Mouse (Mus musculus): Measurements from ENCODE around the gene Wfdc17. TPM values are rescaled to one million over a fixed set of nuclear protein-coding genes. Genes with fewer than 3 reads are reported as not detected.

Gene Wfdc17
- total RNA-seq (2021): under 1 TPM; 0.47 to 0.69 TPM
- long read RNA-seq, experiment 1: 0 reads
- long read RNA-seq, experiment 2, partial matches to known transcripts: 0 of 1 reads
- long read RNA-seq, experiment 2, other reads (novel, unspliced or antisense): 0 of 1 reads

- no peak for DNase-seq
- Histone ChIP-seq H3K4me3 (no peak within 1 kb of the TSS), H3K27ac (no peak within 1 kb of the TSS)
- no peak for TF ChIP-seq CTCF (IDR thresholded peaks at IDR 0.05)
- intact Hi-C loops (cut with DNase I): loop anchor here (1.0 kb wide), 1 partner anchor 15 kb away; no protein-coding TSS in a partner anchor
Observed at GRCm38 (mm10) chr11:83703705-83704104, at the start of gene Wfdc17. Gene Wfdc17 (plus strand): TSS chr11:83703991.

GRCm38 (mm10) chr11:83654606-83655005 lies 49.2 kb upstream of the Wfdc17 start:
- no peak for TF ChIP-seq CTCF (IDR thresholded peaks at IDR 0.05)
- no peak overlapping the region for H3K27ac ChIP-seq
- no peak overlapping the region for H3K4me3 ChIP-seq
- intact Hi-C loops (cut with DNase I): no loop called here
- no peak for DNase-seq

- intact Hi-C loops (cut with DNase I): no loop called here
- Histone ChIP-seq H3K4me3 (no peak overlapping the region), H3K27ac (no peak overlapping the region)
- no peak for DNase-seq
- no peak for TF ChIP-seq CTCF (IDR thresholded peaks at IDR 0.05)
Observed at GRCm38 (mm10) chr11:83657508-83657907, 46.3 kb upstream of the Wfdc17 start.

GRCm38 (mm10) chr11:83658797-83659196 lies 45.0 kb upstream of the Wfdc17 start:
- intact Hi-C loops (cut with DNase I): no loop called here
- no peak for TF ChIP-seq CTCF (IDR thresholded peaks at IDR 0.05)

GRCm38 (mm10) chr11:83662204-83662603 lies 41.6 kb upstream of the Wfdc17 start, which contains the start of gene Ccl4:
Gene Ccl4 (plus strand): TSS chr11:83662584.
- intact Hi-C loops (cut with DNase I): no loop called here
- Histone ChIP-seq H3K27ac (no peak within 1 kb of the TSS), H3K4me3 (no peak within 1 kb of the TSS)
- DNase-seq: no peak
- TF ChIP-seq CTCF (IDR thresholded peaks at IDR 0.05): no peak

More at GRCm38 (mm10) chr11:83658797-83659196, 45.0 kb upstream of the Wfdc17 start:
- DNase-seq: no peak
- Histone ChIP-seq H3K4me3 (no peak overlapping the region), H3K27ac (no peak overlapping the region)

- no peak for TF ChIP-seq CTCF (IDR thresholded peaks at IDR 0.05)
- H3K4me3 ChIP-seq: no peak overlapping the region
- no peak overlapping the region for H3K27ac ChIP-seq
- DNase-seq: no peak
- intact Hi-C loops (cut with DNase I): no loop called here
Observed at GRCm38 (mm10) chr11:83663532-83663931, 40.3 kb upstream of the Wfdc17 start.

GRCm38 (mm10) chr11:83671743-83672142 lies 32.0 kb upstream of the Wfdc17 start:
- TF ChIP-seq CTCF (IDR thresholded peaks at IDR 0.05): no peak
- DNase-seq: no peak
- Histone ChIP-seq H3K4me3 (no peak overlapping the region), H3K27ac (no peak overlapping the region)
- intact Hi-C loops (cut with DNase I): no loop called here

GRCm38 (mm10) chr11:83675665-83676064 lies 28.1 kb upstream of the Wfdc17 start:
- intact Hi-C loops (cut with DNase I): no loop called here
- Histone ChIP-seq H3K4me3 (no peak overlapping the region), H3K27ac (no peak overlapping the region)
- DNase-seq: no peak
- TF ChIP-seq CTCF (IDR thresholded peaks at IDR 0.05): no peak

- no peak for DNase-seq
- Histone ChIP-seq H3K4me3 (no peak overlapping the region), H3K27ac (no peak overlapping the region)
- no peak for TF ChIP-seq CTCF (IDR thresholded peaks at IDR 0.05)
- intact Hi-C loops (cut with DNase I): no loop called here
Observed at GRCm38 (mm10) chr11:83689918-83690317, 13.9 kb upstream of the Wfdc17 start.

GRCm38 (mm10) chr11:83692008-83692407 lies 11.8 kb upstream of the Wfdc17 start:
- no peak overlapping the region for H3K27ac ChIP-seq
- no peak overlapping the region for H3K4me3 ChIP-seq
- intact Hi-C loops (cut with DNase I): no loop called here
- no peak for DNase-seq
- TF ChIP-seq CTCF (IDR thresholded peaks at IDR 0.05): no peak

GRCm38 (mm10) chr11:83708715-83709114 lies 4.9 kb downstream of the Wfdc17 start, which contains the start of gene Wfdc18:
Gene Wfdc18 (plus strand): TSS chr11:83709015.
- H3K27ac ChIP-seq: no peak within 1 kb of the TSS
- intact Hi-C loops (cut with DNase I): no loop called here
- DNase-seq: no peak
- TF ChIP-seq CTCF (IDR thresholded peaks at IDR 0.05): no peak
- H3K4me3 ChIP-seq: no peak within 1 kb of the TSS

- no peak for DNase-seq
- Histone ChIP-seq H3K27ac (no peak overlapping the region), H3K4me3 (no peak overlapping the region)
- no peak for TF ChIP-seq CTCF (IDR thresholded peaks at IDR 0.05)
- intact Hi-C loops (cut with DNase I): no loop called here
Observed at GRCm38 (mm10) chr11:83709683-83710082, 5.9 kb downstream of the Wfdc17 start.

GRCm38 (mm10) chr11:83712671-83713070 lies 8.9 kb downstream of the Wfdc17 start:
- DNase-seq: no peak
- H3K4me3 ChIP-seq: no peak overlapping the region
- intact Hi-C loops (cut with DNase I): no loop called here
- H3K27ac ChIP-seq: no peak overlapping the region
- TF ChIP-seq CTCF (IDR thresholded peaks at IDR 0.05): no peak

GRCm38 (mm10) chr11:83713925-83714324 lies 10.1 kb downstream of the Wfdc17 start:
- no peak overlapping the region for H3K4me3 ChIP-seq
- no peak for DNase-seq
- no peak for TF ChIP-seq CTCF (IDR thresholded peaks at IDR 0.05)
- intact Hi-C loops (cut with DNase I): no loop called here
- H3K27ac ChIP-seq: no peak overlapping the region
